Mouse (Mus musculus): ENCODE results near the gene Zfp39. TPM values are rescaled to one million over a fixed set of nuclear protein-coding genes. Genes with fewer than 3 reads are reported as not detected.
"Not testable (repeated sequence)": the region's sequence is repeated elsewhere in the genome, so short reads cannot be mapped to it uniquely, and the experiment has no call there.

The Zfp39 gene
- total and polyA plus RNA-seq, 3 experiments, result 0.85 to 22.0 (median 7.0) TPM

GRCm38 (mm10) chr11:58860744-58861143, 43.3 kb downstream of the Zfp39 start:
- TF ChIP-seq GATA2 (IDR thresholded peaks at IDR 0.05; ENCODE audit: borderline replicate concordance, low read depth, low read length) (no peak), CTCF (IDR thresholded peaks at IDR 0.05; ENCODE audit: low read depth, low read length) (no peak), TAL1 (conservative IDR thresholded peaks at IDR 0.05; ENCODE audit: low read depth, low read length) (no peak)
- ATAC-seq (ENCODE audit: extremely low read depth, insufficient number of reproducible peaks, low FRiP score, poor library complexity, severe bottlenecking) (no peak), DNase-seq (ENCODE audit: low spot score) (no peak)
- Histone ChIP-seq H3K9me3 (replicated peaks) (peaks cover 33% of the 10 kb centered on the region), H3K4me1 (ENCODE audit: insufficient read depth, low read depth, low read length) (no peaks in the 10 kb centered on the region), H3K4me3 (ENCODE audit: low read depth, low read length) (no peak overlapping the region), H3K27me3 (ENCODE audit: insufficient read depth, low read length) (no peaks in the 10 kb centered on the region), H3K36me3 (replicated peaks) (peaks cover 50% of the 10 kb centered on the region)

GRCm38 (mm10) chr11:58849731-58850130, 54.3 kb downstream of the Zfp39 start:
- Histone ChIP-seq H3K27me3 (ENCODE audit: insufficient read depth, low read length) (no peaks in the 10 kb centered on the region), H3K4me3 (ENCODE audit: low read depth, low read length) (no peak overlapping the region), H3K9me3 (replicated peaks) (0 out of 2 replicates have a peak, but pooled peaks cover 3% of the 10 kb centered on the region), H3K36me3 (replicated peaks) (peaks cover 54% of the 10 kb centered on the region), H3K4me1 (ENCODE audit: insufficient read depth, low read depth, low read length) (peaks cover 16% of the 10 kb centered on the region)
- no peak for DNase-seq (ENCODE audit: low spot score)
- no peak for TF ChIP-seq CTCF (IDR thresholded peaks at IDR 0.05; ENCODE audit: low read depth, low read length)
- no peak for TF ChIP-seq TAL1 (conservative IDR thresholded peaks at IDR 0.05; ENCODE audit: low read depth, low read length)
- no peak for ATAC-seq (ENCODE audit: extremely low read depth, insufficient number of reproducible peaks, low FRiP score, poor library complexity, severe bottlenecking)

DNA sequence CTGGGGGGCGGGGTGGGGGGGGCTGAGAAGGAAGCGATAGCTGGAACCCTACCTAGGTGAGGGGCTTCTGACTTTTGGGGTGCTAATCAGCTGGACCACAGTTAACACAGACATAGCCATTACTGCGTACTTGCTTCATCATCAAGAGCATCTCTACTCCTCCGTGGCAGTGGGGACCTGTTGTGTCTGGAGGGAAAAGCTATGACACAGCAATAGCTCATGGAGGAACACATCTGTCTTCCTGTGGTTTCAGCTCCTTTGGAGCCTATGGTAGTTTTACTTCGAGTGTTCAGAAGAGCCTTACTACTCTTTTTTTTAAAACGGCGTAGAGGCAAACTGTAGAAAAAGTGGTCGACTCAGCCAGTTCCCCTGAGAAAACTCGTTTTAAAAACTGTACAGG, 56.4 kb downstream of the Zfp39 start:
- TF ChIP-seq POLR2AphosphoS5 (IDR thresholded peaks at IDR 0.05; ENCODE audit: insufficient replicate concordance, low read depth, low read length), result no peak
- DNase-seq (ENCODE audit: low spot score) (no peak), ATAC-seq (ENCODE audit: extremely low read depth, insufficient number of reproducible peaks, low FRiP score, poor library complexity, severe bottlenecking) (no peak)
- H3K9me3 ChIP-seq (replicated peaks), result 0 out of 2 replicates have a peak, but pooled peaks cover 3% of the 10 kb centered on the region
- H3K27me3 ChIP-seq (ENCODE audit: insufficient read depth, low read length), result no peaks in the 10 kb centered on the region
- peak overlapping the region; percentile 73 for H3K4me3 ChIP-seq (ENCODE audit: low read depth, low read length)
- peaks cover 34% of the 10 kb centered on the region for H3K36me3 ChIP-seq (replicated peaks)
- H3K4me1 ChIP-seq (ENCODE audit: insufficient read depth, low read depth, low read length), result peaks cover 16% of the 10 kb centered on the region

GRCm38 (mm10) chr11:58846919-58847461, 57.0 kb downstream of the Zfp39 start, which contains the start of gene Gm12258:
TSS of gene Gm12258 (plus strand) at chr11:58847158.
- ATAC-seq (ENCODE audit: extremely low read depth, insufficient number of reproducible peaks, low FRiP score, poor library complexity, severe bottlenecking) (peak; percentile 100), DNase-seq (ENCODE audit: low spot score) (peak; percentile 96)
- H3K4me1 ChIP-seq (ENCODE audit: insufficient read depth, low read depth, low read length), result peaks cover 16% of the 10 kb centered on the region

DNA sequence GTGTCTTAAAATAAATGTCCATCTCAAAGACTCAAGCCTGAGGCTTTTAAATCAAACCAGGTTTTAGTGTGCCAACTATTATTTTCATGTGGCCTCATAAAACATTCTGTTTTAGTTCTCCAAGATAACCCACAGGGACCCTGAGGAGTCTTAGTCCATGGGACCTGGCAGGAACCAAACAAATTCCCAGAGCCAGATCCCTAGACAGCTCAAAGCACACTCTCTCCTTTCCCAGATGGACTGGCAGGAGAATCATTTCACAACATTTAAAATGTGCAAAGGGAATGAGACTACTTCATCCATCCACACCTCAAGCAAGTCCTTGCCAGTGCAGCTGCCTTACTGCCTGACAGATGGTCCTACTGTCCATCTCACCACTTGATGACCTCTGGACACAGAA, 65.1 kb downstream of the Zfp39 start, which contains the start of gene Olfr311:
Olfr311 (plus strand) TSS at position 301 of the 400 bp plus-strand sequence.
- H3K4me1 ChIP-seq (ENCODE audit: insufficient read depth, low read depth, low read length); H3K9me3 ChIP-seq (replicated peaks); ATAC-seq (ENCODE audit: extremely low read depth, insufficient number of reproducible peaks, low FRiP score, poor library complexity, severe bottlenecking); H3K36me3 ChIP-seq (replicated peaks); DNase-seq (ENCODE audit: low spot score); H3K4me3 ChIP-seq (ENCODE audit: low read depth, low read length); H3K27me3 ChIP-seq (ENCODE audit: insufficient read depth, low read length): not testable (repeated sequence)

More at GRCm38 (mm10) chr11:58846919-58847461, 57.0 kb downstream of the Zfp39 start, which contains the start of gene Gm12258:
- H3K36me3 ChIP-seq (replicated peaks), result peaks cover 28% of the 10 kb centered on the region
- 0 out of 2 replicates have a peak, but pooled peaks cover 3% of the 10 kb centered on the region for H3K9me3 ChIP-seq (replicated peaks)
- H3K27me3 ChIP-seq (ENCODE audit: insufficient read depth, low read length), result no peaks in the 10 kb centered on the region
- TF ChIP-seq TAL1 (conservative IDR thresholded peaks at IDR 0.05; ENCODE audit: low read depth, low read length) (no peak), CTCF (IDR thresholded peaks at IDR 0.05; ENCODE audit: low read depth, low read length) (no peak), GATA1 (IDR thresholded peaks at IDR 0.05; ENCODE audit: borderline replicate concordance, low read length) (no peak), GATA2 (IDR thresholded peaks at IDR 0.05; ENCODE audit: borderline replicate concordance, low read depth, low read length) (no peak), POLR2AphosphoS5 (IDR thresholded peaks at IDR 0.05; ENCODE audit: insufficient replicate concordance, low read depth, low read length) (no peak)
- H3K4me3 ChIP-seq (ENCODE audit: low read depth, low read length), result peak within 1 kb of the TSS; percentile 73

Other genes with a start within 250 kb of the Zfp39 start
Only the 20 nearest of the 21 such genes appear.
- gene Olfr320, start 223.1 kb downstream of the Zfp39 start, total RNA-seq (2014; fragmentation: Nextera tagmentation), result not detected in 2 replicates
- gene Olfr320, start 223.1 kb downstream of the Zfp39 start, total RNA-seq (2017), result 0.06 TPM in 1 of 2 replicates, not detected in the other
- not detected in 2 replicates for gene Olfr320, start 223.1 kb downstream of the Zfp39 start, polyA plus RNA-seq (2012)
- not detected in 2 replicates for gene Olfr319, start 205.1 kb downstream of the Zfp39 start, total RNA-seq (2014; fragmentation: Nextera tagmentation)
- gene Olfr319, start 205.1 kb downstream of the Zfp39 start, total RNA-seq (2017), result 0.27 TPM in 1 of 2 replicates, not detected in the other
- gene Olfr319, start 205.1 kb downstream of the Zfp39 start, polyA plus RNA-seq (2012), result not detected in 2 replicates
- 0.45 TPM in 1 of 2 replicates, not detected in the other for gene Olfr318, start 180.2 kb downstream of the Zfp39 start, total RNA-seq (2014; fragmentation: Nextera tagmentation)
- gene Olfr318, start 180.2 kb downstream of the Zfp39 start, total RNA-seq (2017), result 0.06 and 0.33 TPM in 2 replicates
- not detected in 2 replicates for gene Olfr318, start 180.2 kb downstream of the Zfp39 start, polyA plus RNA-seq (2012)
- not detected in 2 replicates for gene Olfr317, start 165.0 kb downstream of the Zfp39 start, total RNA-seq (2014; fragmentation: Nextera tagmentation)
- not detected in 2 replicates for gene Olfr317, start 165.0 kb downstream of the Zfp39 start, total RNA-seq (2017)
- not detected in 2 replicates for gene Olfr317, start 165.0 kb downstream of the Zfp39 start, polyA plus RNA-seq (2012)
- not detected in 2 replicates for gene Olfr316, start 151.5 kb downstream of the Zfp39 start, total RNA-seq (2014; fragmentation: Nextera tagmentation)
- 0.06 and 0.33 TPM in 2 replicates for gene Olfr316, start 151.5 kb downstream of the Zfp39 start, total RNA-seq (2017)
- gene Olfr316, start 151.5 kb downstream of the Zfp39 start, polyA plus RNA-seq (2012), result not detected in 2 replicates
- not detected in 2 replicates for gene Olfr315, start 131.0 kb downstream of the Zfp39 start, total RNA-seq (2014; fragmentation: Nextera tagmentation)
- not detected in 2 replicates for gene Olfr315, start 131.0 kb downstream of the Zfp39 start, total RNA-seq (2017)
- not detected in 2 replicates for gene Olfr315, start 131.0 kb downstream of the Zfp39 start, polyA plus RNA-seq (2012)
- gene Olfr314, start 121.3 kb downstream of the Zfp39 start, total RNA-seq (2014; fragmentation: Nextera tagmentation), result not detected in 2 replicates
- 0.05 and 0.06 TPM in 2 replicates for gene Olfr314, start 121.3 kb downstream of the Zfp39 start, total RNA-seq (2017)
- not detected in 2 replicates for gene Olfr314, start 121.3 kb downstream of the Zfp39 start, polyA plus RNA-seq (2012)
- not detected in 2 replicates for gene Fam183b, start 102.3 kb downstream of the Zfp39 start, total RNA-seq (2014; fragmentation: Nextera tagmentation)
- gene Fam183b, start 102.3 kb downstream of the Zfp39 start, total RNA-seq (2017), result not detected in 2 replicates
- gene Fam183b, start 102.3 kb downstream of the Zfp39 start, polyA plus RNA-seq (2012), result not detected in 2 replicates
- gene Olfr313, start 89.2 kb downstream of the Zfp39 start, total RNA-seq (2014; fragmentation: Nextera tagmentation), result not detected in 2 replicates
- 0.11 TPM in 1 of 2 replicates, not detected in the other for gene Olfr313, start 89.2 kb downstream of the Zfp39 start, total RNA-seq (2017)
- not detected in 2 replicates for gene Olfr313, start 89.2 kb downstream of the Zfp39 start, polyA plus RNA-seq (2012)
- gene Olfr312, start 75.0 kb downstream of the Zfp39 start, total RNA-seq (2014; fragmentation: Nextera tagmentation), result not detected in 2 replicates
- gene Olfr312, start 75.0 kb downstream of the Zfp39 start, total RNA-seq (2017), result 0.05 and 0.64 TPM in 2 replicates
- gene Olfr312, start 75.0 kb downstream of the Zfp39 start, polyA plus RNA-seq (2012), result not detected in 2 replicates
- gene Olfr311, start 65.0 kb downstream of the Zfp39 start, total RNA-seq (2014; fragmentation: Nextera tagmentation), result not detected in 2 replicates
- gene Olfr311, start 65.0 kb downstream of the Zfp39 start, total RNA-seq (2017), result 0.33 TPM in 1 of 2 replicates, not detected in the other
- not detected in 2 replicates for gene Olfr311, start 65.0 kb downstream of the Zfp39 start, polyA plus RNA-seq (2012)
- gene Gm12258, start 57.1 kb downstream of the Zfp39 start, total RNA-seq (2014; fragmentation: Nextera tagmentation), result 13.9 and 15.1 TPM in 2 replicates
- gene Gm12258, start 57.1 kb downstream of the Zfp39 start, total RNA-seq (2017), result 8.7 and 8.8 TPM in 2 replicates
- 0.21 and 0.62 TPM in 2 replicates for gene Gm12258, start 57.1 kb downstream of the Zfp39 start, polyA plus RNA-seq (2012)
- 1.5 and 10.3 TPM in 2 replicates for gene 2810021J22Rik, start 37.0 kb downstream of the Zfp39 start, total RNA-seq (2014; fragmentation: Nextera tagmentation)
- gene 2810021J22Rik, start 37.0 kb downstream of the Zfp39 start, total RNA-seq (2017), result 0.46 and 1.7 TPM in 2 replicates
- 0.02 TPM in 2 replicates for gene 2810021J22Rik, start 37.0 kb downstream of the Zfp39 start, polyA plus RNA-seq (2012)
- gene Btnl10, start 13.7 kb upstream of the Zfp39 start, total RNA-seq (2014; fragmentation: Nextera tagmentation), result 17.5 TPM in 1 of 2 replicates, not detected in the other
- under 0.01 TPM in 1 of 2 replicates, not detected in the other for gene Btnl10, start 13.7 kb upstream of the Zfp39 start, total RNA-seq (2017)
- not detected in 2 replicates for gene Btnl10, start 13.7 kb upstream of the Zfp39 start, polyA plus RNA-seq (2012)
- 55.7 and 55.8 TPM in 2 replicates for gene Rnf187, start 34.7 kb upstream of the Zfp39 start, total RNA-seq (2014; fragmentation: Nextera tagmentation)
- 72.8 and 106 TPM in 2 replicates for gene Rnf187, start 34.7 kb upstream of the Zfp39 start, total RNA-seq (2017)
- gene Rnf187, start 34.7 kb upstream of the Zfp39 start, polyA plus RNA-seq (2012), result 225 and 312 TPM in 2 replicates
- 2.7 and 23.2 TPM in 2 replicates for gene Hist3h2ba, start 44.7 kb upstream of the Zfp39 start, total RNA-seq (2014; fragmentation: Nextera tagmentation)
- gene Hist3h2ba, start 44.7 kb upstream of the Zfp39 start, total RNA-seq (2017), result 6.0 and 7.1 TPM in 2 replicates
- gene Hist3h2ba, start 44.7 kb upstream of the Zfp39 start, polyA plus RNA-seq (2012), result 0.20 TPM in 1 of 2 replicates, not detected in the other
- gene Hist3h2a, start 50.5 kb upstream of the Zfp39 start, total RNA-seq (2014; fragmentation: Nextera tagmentation), result 93.3 and 107 TPM in 2 replicates
- gene Hist3h2a, start 50.5 kb upstream of the Zfp39 start, total RNA-seq (2017), result 108 and 128 TPM in 2 replicates
- gene Hist3h2a, start 50.5 kb upstream of the Zfp39 start, polyA plus RNA-seq (2012), result 6.2 and 13.5 TPM in 2 replicates
- not detected in 2 replicates for gene Trim17, start 50.5 kb upstream of the Zfp39 start, total RNA-seq (2014; fragmentation: Nextera tagmentation)
- 0.11 and 0.12 TPM in 2 replicates for gene Trim17, start 50.5 kb upstream of the Zfp39 start, total RNA-seq (2017)
- 0.12 and 7.5 TPM in 2 replicates for gene Trim17, start 50.5 kb upstream of the Zfp39 start, polyA plus RNA-seq (2012)
- gene Trim11, start 73.9 kb upstream of the Zfp39 start, total RNA-seq (2014; fragmentation: Nextera tagmentation), result 44.7 and 48.2 TPM in 2 replicates
- gene Trim11, start 73.9 kb upstream of the Zfp39 start, total RNA-seq (2017), result 32.3 and 36.4 TPM in 2 replicates
- 69.3 and 75.9 TPM in 2 replicates for gene Trim11, start 73.9 kb upstream of the Zfp39 start, polyA plus RNA-seq (2012)
- gene Obscn, start 232.2 kb upstream of the Zfp39 start, total RNA-seq (2014; fragmentation: Nextera tagmentation), result not detected in 2 replicates
- 0.17 and 0.27 TPM in 2 replicates for gene Obscn, start 232.2 kb upstream of the Zfp39 start, total RNA-seq (2017)
- gene Obscn, start 232.2 kb upstream of the Zfp39 start, polyA plus RNA-seq (2012), result 0.11 TPM in 2 replicates

Measured in G1E (cell line).